Mouse (Mus musculus) kidney, embryonic 14.5 days (tissue): ENCODE data around the gene Aftph. TPM values are rescaled to one million over a fixed set of nuclear protein-coding genes. Genes with fewer than 3 reads are reported as not detected.

Experiments
- ATAC-seq: fragments of 200-750 bp; cut with Nextera tagmentation; 2 replicates; pipeline ENCODE4 v1.8.0; 2017; ENCODE audit warnings: moderate number of reproducible peaks, mild to moderate bottlenecking, moderate TSS enrichment, moderate library complexity; ENCODE audit not compliant: low FRiP score, low TSS enrichment
- H3K27ac ChIP-seq: fragments of 300-500 bp; sonication (generic); 2 replicates; pipeline ENCODE4 v1.5.1; 2014; ENCODE audit warnings: low read depth, mild to moderate bottlenecking, low read length, moderate library complexity, mixed read lengths
- H3K27me3 ChIP-seq: fragments of 300-500 bp; sonication (generic); 2 replicates; pipeline ENCODE4 v1.6.1; 2014; ENCODE audit warnings: mild to moderate bottlenecking, low read length; ENCODE audit not compliant: control insufficient read depth, insufficient read depth
- H3K36me3 ChIP-seq: fragments of 300-500 bp; sonication (generic); 2 replicates; pipeline ENCODE4 v1.6.1; 2014; ENCODE audit warnings: low read length, mixed read lengths; ENCODE audit not compliant: control insufficient read depth, insufficient read depth
- H3K4me1 ChIP-seq: fragments of 300-500 bp; sonication (generic); 2 replicates; pipeline ENCODE4 v1.6.1; 2014; ENCODE audit warnings: low read length, mixed read lengths; ENCODE audit not compliant: control insufficient read depth, insufficient read depth
- H3K4me2 ChIP-seq: fragments of 300-500 bp; sonication (generic); replicated peaks from 2 replicates; pipeline ENCODE4 v1.6.1; 2014; ENCODE audit warnings: low read depth, mild to moderate bottlenecking, low read length
- H3K4me3 ChIP-seq: fragments of 300-500 bp; sonication (generic); 2 replicates; pipeline ENCODE4 v1.5.1; 2014; ENCODE audit warnings: mild to moderate bottlenecking, low read length
- H3K9ac ChIP-seq: fragments of 300-500 bp; sonication (generic); 2 replicates; pipeline ENCODE4 v1.6.1; 2014; ENCODE audit warnings: low read depth, mild to moderate bottlenecking, low read length, moderate library complexity
- H3K9me3 ChIP-seq: fragments of 300-500 bp; sonication (generic); 2 replicates; pipeline ENCODE4 v1.6.1; 2016; ENCODE audit warnings: low read length; ENCODE audit not compliant: control insufficient read depth
- WGBS: fragments of 180-500 bp; shearing (Covaris S2); extraction: QIAGEN DNeasy Blood & Tissue Kit; methylation state at CpG from one replicate; pipeline ENCODE4 v1.1.7; 2014; 5-methylcytosine and 5-hydroxymethylcytosine counted together
- polyA plus RNA-seq: library from polyadenylated mRNA; unstranded; fragments of >200 nt; fragmentation: Nextera tagmentation; extraction: Ambion mirVana; gene quantifications from 2 replicates; pipeline ENCODE4 v1.2.1, GENCODE M21; 2014

The Aftph gene
- polyA plus RNA-seq, 1 experiment from 2014 or later: 24.5 TPM

- H3K9ac ChIP-seq: no peak overlapping the region
Observed at GRCm38 (mm10) chr11:20680781-20681180, 60.6 kb downstream of the Aftph start.

GRCm38 (mm10) chr11:20679396-20679795 is 62.0 kb downstream of the Aftph start:
- Histone ChIP-seq H3K4me3 (no peak overlapping the region), H3K36me3 (no peaks in the 10 kb centered on the region), H3K9ac (no peak overlapping the region), H3K4me2 (no peak overlapping the region), H3K9me3 (no peaks in the 10 kb centered on the region), H3K27me3 (no peaks in the 10 kb centered on the region), H3K27ac (no peak overlapping the region), H3K4me1 (no peaks in the 10 kb centered on the region)
- no peak for ATAC-seq
- WGBS: 78% methylated on average over 2 of the region's 2 CpGs

More at GRCm38 (mm10) chr11:20680781-20681180, 60.6 kb downstream of the Aftph start:
- Histone ChIP-seq H3K4me2 (no peak overlapping the region), H3K4me3 (no peak overlapping the region), H3K27me3 (no peaks in the 10 kb centered on the region), H3K9me3 (no peaks in the 10 kb centered on the region), H3K36me3 (peaks cover 4% of the 10 kb centered on the region; the same call in 1 of the 2 replicates), H3K27ac (no peak overlapping the region), H3K4me1 (no peaks in the 10 kb centered on the region)
- WGBS: 91% methylated on average over 5 of the region's 5 CpGs
- ATAC-seq: no peak

DNA sequence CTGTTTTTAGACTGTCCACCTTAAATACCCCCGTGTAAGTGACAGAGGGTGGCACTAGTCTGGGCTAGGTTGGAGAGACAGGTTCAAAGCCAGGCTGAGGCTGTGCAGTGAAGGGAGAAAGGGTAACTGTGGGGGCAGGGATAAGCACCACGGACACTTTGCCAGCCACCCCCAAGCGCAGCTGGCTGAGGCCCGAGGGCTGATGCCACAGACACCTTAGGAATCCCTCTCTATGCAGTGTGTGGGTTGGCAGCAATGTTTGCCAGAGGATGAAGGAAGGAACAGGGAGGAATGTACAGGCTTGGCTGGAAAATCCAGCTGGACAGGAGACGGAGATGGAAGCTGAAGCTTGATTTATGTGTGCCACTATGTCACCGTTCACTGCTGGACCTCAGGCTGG is 68.9 kb downstream of the Aftph start:
- Histone ChIP-seq H3K27ac (no peak overlapping the region), H3K9ac (no peak overlapping the region), H3K27me3 (no peaks in the 10 kb centered on the region), H3K4me1 (0 out of 2 replicates have a peak, but pooled peaks cover 6% of the 10 kb centered on the region), H3K36me3 (no peaks in the 10 kb centered on the region), H3K4me2 (no peak overlapping the region), H3K9me3 (no peaks in the 10 kb centered on the region), H3K4me3 (no peak overlapping the region)
- WGBS: 61% methylated on average over 6 of the region's 6 CpGs
- no peak for ATAC-seq

DNA sequence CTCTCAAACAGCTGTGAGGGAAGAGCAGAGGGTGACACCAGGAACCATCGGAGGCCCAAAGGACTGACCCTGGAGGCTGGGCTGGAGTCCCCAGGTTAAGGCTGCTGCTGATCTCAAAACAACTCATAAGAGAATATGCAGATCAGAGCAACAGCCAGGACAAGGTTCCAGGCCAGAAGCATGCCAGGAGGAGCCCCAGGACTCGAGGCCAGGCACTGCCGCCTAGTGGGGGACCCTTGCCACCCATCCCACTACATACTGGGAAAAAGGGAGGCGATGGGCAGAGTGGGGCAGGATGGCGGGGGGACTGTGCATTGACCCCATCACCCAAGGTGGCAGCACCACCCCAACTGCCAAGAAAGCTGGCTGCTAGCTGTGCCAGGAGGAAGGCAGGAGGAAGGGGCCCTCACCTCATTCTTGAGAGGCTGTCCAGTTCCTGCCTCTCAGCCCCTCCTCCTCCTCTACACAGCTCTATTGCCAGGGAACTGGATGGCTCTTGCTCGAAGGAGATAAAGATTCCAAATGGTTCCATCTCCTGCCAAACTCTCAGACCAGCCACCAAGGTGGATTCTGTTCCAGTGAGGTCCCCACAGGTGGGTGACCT is 69.5 kb downstream of the Aftph start:
- Histone ChIP-seq H3K27ac (no peak overlapping the region), H3K36me3 (no peaks in the 10 kb centered on the region), H3K9me3 (no peaks in the 10 kb centered on the region), H3K9ac (no peak overlapping the region), H3K27me3 (no peaks in the 10 kb centered on the region), H3K4me3 (no peak overlapping the region), H3K4me1 (0 out of 2 replicates have a peak, but pooled peaks cover 6% of the 10 kb centered on the region), H3K4me2 (no peak overlapping the region)
- no peak for ATAC-seq
- 43% methylated on average over 6 of the region's 6 CpGs for WGBS

GRCm38 (mm10) chr11:20664878-20665277 is 76.5 kb downstream of the Aftph start:
- Histone ChIP-seq H3K4me3 (no peak overlapping the region), H3K9ac (no peak overlapping the region), H3K4me1 (0 out of 2 replicates have a peak, but pooled peaks cover 6% of the 10 kb centered on the region), H3K4me2 (no peak overlapping the region), H3K27me3 (no peaks in the 10 kb centered on the region), H3K27ac (no peak overlapping the region), H3K36me3 (no peaks in the 10 kb centered on the region), H3K9me3 (no peaks in the 10 kb centered on the region)
- WGBS: 87% methylated on average over 9 of the region's 9 CpGs
- ATAC-seq: no peak

GRCm38 (mm10) chr11:20663580-20664198 is 77.7 kb downstream of the Aftph start:
- 0 out of 2 replicates have a peak, but pooled peaks cover under 1% of the 10 kb centered on the region for H3K4me1 ChIP-seq
- 32% methylated on average over 5 of the region's 5 CpGs for WGBS

DNA sequence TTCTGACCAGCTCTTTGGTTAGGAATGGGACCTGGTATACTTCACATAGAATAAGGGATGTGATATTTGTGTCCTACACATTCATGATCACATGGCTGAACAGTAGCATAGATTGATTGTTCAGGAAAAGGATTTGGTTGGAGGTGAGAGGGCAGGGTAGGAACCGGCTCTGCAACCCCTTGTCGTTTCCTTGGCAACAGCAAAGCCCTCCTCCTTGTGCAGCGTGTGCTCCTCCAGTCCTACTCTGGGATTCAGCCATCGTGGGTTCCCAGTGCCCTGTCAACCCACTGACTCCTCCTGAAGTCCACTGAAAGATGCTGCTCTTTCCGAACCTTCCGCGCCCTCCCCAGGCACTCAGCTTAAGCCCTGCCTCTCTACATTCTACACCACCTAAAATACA is 78.6 kb downstream of the Aftph start:
- no peak overlapping the region for H3K4me3 ChIP-seq
- H3K4me1 ChIP-seq: no peaks in the 10 kb centered on the region
- no peaks in the 10 kb centered on the region for H3K9me3 ChIP-seq
- WGBS: 63% methylated on average over 7 of the region's 7 CpGs
- no peaks in the 10 kb centered on the region for H3K36me3 ChIP-seq
- H3K27ac ChIP-seq: no peak overlapping the region
- no peak for ATAC-seq
- no peak overlapping the region for H3K9ac ChIP-seq
- H3K4me2 ChIP-seq: no peak overlapping the region
- no peaks in the 10 kb centered on the region for H3K27me3 ChIP-seq

More at GRCm38 (mm10) chr11:20663580-20664198, 77.7 kb downstream of the Aftph start:
- no peak for ATAC-seq
- Histone ChIP-seq H3K9me3 (no peaks in the 10 kb centered on the region), H3K4me3 (no peak overlapping the region), H3K36me3 (no peaks in the 10 kb centered on the region), H3K27me3 (no peaks in the 10 kb centered on the region), H3K4me2 (no peak overlapping the region), H3K27ac (no peak overlapping the region), H3K9ac (no peak overlapping the region)

- H3K27ac ChIP-seq: no peak overlapping the region
- no peaks in the 10 kb centered on the region for H3K36me3 ChIP-seq
- no peak overlapping the region for H3K4me2 ChIP-seq
- no peaks in the 10 kb centered on the region for H3K27me3 ChIP-seq
- no peaks in the 10 kb centered on the region for H3K9me3 ChIP-seq
- ATAC-seq: no peak
- H3K4me1 ChIP-seq: peaks cover 2% of the 10 kb centered on the region
- no peak overlapping the region for H3K4me3 ChIP-seq
- no peak overlapping the region for H3K9ac ChIP-seq
- 51% methylated on average over 4 of the region's 4 CpGs for WGBS
Observed at GRCm38 (mm10) chr11:20661652-20662051, 79.7 kb downstream of the Aftph start.
